Mouse (Mus musculus) regulatory T cell (primary cell): ENCODE data around the gene Mettl3.

Experiments
- in situ Hi-C: fragments of 300-600 bp; cut with MboI, MseI; formaldehyde crosslinking; loops from one replicate; pipeline ENCODE4 v1.15.1; 2025; ENCODE audit warnings: high pct_unique_total_duplicates

Gene Mettl3

DNA sequence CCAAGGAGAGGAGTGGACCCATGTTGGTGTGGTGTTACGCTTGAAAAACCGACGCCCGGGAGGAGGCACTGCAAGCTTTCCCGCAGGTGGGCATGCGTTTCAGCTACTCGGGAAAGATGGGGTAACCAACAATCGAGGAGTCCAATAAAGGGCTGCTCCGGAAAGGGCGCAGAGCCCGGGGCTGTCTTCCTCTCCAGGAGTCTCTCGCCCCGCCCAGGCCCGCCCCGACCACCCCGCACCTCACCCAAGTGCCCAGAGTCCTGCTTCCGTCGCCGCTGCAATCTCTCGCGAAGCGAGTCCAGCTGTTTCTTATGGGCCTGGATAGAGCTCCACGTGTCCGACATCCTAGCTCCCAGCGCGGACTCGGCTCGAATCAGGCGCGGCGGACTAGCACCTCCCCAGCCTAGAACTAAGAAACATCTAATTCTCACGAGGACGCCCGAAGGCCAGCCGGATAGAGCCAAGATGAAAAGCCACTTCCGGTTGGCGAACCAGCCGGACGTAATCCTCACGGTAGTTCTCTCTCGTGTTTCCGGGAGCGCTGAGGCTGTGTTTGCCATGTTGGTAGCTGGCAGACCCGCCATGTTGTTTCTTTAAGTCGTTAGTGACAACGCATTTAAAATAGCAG is at the start of gene Mettl3:
TSS of gene Mettl3 (minus strand) at position 485 of the 628 bp plus-strand sequence.
- in situ Hi-C loops, result loop anchor here (25.0 kb wide), 1 partner anchor 1908 kb away; no protein-coding TSS in a partner anchor

DNA sequence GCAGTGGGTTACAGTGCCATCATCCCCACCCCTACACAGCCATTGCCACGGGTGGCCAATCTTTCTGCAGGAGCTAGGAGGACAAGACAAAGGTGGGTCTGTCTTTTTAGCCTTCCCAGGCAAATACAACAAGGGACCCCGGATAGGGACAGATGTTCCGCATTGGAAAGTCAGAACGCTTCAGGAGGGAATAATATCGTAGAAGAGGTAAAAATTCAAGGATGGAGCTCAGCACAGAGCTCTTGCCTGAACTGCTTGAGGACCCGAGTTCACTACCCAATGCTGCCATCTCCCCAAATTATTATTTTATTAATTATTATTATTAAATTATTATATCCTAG is 34.6 kb upstream of the Mettl3 start:
- in situ Hi-C loops, result loop anchor here (5.0 kb wide), 1 partner anchor 42 kb away; no protein-coding TSS in a partner anchor

DNA sequence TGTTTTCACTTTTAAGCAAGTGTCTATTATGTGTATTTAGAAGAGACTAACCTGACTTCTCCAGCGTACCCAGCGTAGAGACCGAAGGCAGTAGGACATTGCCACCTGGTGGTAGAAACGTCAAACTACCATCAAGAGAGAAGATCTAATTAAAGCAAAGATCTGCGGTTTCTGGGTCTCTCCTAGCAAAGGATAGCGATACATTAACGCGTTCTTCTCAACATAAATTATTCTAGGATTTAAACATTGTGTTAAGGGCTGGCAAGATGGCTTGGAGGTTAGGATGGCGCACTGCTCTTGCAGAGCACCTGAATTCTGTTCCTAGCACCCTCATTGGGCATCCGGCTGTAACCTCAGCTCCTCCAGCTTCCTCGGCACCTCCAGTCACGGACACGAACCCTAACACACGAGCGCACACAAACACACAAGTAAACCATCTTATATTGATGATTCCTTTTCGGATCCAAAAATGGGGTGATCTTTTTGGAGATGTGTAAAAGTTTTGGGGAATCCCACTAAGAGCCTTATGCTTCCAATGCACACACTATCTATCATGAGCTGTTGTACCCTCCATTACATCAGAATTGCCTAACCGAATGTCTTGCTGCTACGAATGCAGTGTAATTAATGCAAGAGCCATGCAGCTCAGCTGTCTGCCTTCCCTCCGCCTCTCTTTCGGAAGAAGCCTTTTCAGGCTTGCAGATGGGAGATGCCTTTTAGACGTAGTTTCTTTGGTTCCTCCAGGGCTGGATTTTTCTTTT is 34.0 kb upstream of the Mettl3 start:
- in situ Hi-C loops, result loop anchor here (5.0 kb wide), 1 partner anchor 42 kb away; no protein-coding TSS in a partner anchor

GRCm38 (mm10) chr14:52332171-52332570 is 27.2 kb upstream of the Mettl3 start:
- in situ Hi-C loops, result no loop called here

GRCm38 (mm10) chr14:52331069-52331750 is 26.3 kb upstream of the Mettl3 start:
- in situ Hi-C loops, result no loop called here

GRCm38 (mm10) chr14:52327910-52328812 is 23.2 kb upstream of the Mettl3 start, which contains the start of gene Sall2:
Gene Sall2, minus strand, starts transcription at chr14:52328762.
- in situ Hi-C loops, result no loop called here

GRCm38 (mm10) chr14:52327375-52327901 is 22.5 kb upstream of the Mettl3 start:
- in situ Hi-C loops, result no loop called here

- in situ Hi-C loops, result no loop called here
Observed at GRCm38 (mm10) chr14:52325890-52326289, 21.0 kb upstream of the Mettl3 start.

DNA sequence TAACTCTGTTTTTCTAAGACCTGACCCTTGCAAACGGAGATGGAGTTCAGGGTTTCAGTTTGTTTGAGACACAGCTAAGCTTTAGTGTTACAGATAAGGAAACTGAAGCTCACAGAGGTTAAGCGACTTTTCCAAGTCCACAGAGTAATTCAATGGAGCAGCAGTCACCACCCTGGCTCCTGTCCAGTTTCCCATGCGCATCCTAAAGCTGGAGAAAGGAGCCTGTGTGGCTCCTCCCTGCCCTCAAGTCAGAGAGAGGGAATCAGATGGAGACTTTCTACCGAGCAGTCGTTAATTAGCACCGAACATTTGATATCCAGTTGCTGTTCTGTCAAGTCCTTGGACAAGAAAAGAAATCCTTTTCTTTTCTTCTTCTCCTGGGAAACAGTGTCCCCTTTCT is 14.4 kb upstream of the Mettl3 start:
- in situ Hi-C loops, result loop anchor here (25.0 kb wide), 1 partner anchor 1893 kb away; no protein-coding TSS in a partner anchor

DNA sequence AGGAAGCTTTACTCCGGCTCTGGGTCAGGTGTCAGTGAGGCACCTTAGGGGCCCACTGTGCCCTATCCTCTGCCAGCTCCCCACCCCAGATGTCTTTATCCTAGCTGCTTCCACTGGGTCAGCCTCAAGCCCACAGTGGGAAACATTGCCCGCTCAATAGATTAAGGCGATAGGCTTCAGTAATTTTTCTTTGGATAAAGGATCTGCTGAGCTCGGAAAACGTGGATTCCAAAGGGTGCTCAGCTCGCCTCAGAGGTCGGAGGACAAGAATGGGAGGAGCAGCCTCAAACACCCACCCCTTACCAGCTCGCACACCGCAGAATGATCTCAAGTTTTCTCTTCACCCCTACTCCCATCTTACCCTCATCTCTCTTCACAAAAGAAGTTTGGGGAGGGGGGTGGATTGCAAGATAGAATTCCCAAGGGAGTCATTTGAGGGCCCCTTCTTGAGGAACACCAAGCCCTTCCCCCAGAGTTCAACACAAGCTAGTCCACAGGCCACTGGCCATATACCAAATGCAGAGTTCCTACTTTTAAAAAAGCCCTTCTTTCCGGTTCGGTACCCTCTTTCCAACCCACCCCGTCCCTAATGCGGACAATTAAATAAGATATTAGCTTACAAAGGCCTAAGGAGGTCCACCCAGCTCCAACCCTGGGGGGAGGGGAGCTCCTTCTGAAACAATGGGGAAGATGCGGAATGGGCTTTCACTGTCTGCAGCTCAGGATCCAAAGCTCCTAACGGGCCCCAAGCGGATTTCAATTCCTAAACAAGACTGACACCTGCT is 11.7 kb upstream of the Mettl3 start:
- in situ Hi-C loops, result loop anchor here (25.0 kb wide), 1 partner anchor 1896 kb away; no protein-coding TSS in a partner anchor

- in situ Hi-C loops, result loop anchor here (25.0 kb wide), 1 partner anchor 1896 kb away; no protein-coding TSS in a partner anchor
Observed at GRCm38 (mm10) chr14:52315792-52316440, 11.0 kb upstream of the Mettl3 start.

- in situ Hi-C loops, result loop anchor here (25.0 kb wide), 1 partner anchor 1897 kb away; no protein-coding TSS in a partner anchor
Observed at GRCm38 (mm10) chr14:52315283-52315780, 10.4 kb upstream of the Mettl3 start.

DNA sequence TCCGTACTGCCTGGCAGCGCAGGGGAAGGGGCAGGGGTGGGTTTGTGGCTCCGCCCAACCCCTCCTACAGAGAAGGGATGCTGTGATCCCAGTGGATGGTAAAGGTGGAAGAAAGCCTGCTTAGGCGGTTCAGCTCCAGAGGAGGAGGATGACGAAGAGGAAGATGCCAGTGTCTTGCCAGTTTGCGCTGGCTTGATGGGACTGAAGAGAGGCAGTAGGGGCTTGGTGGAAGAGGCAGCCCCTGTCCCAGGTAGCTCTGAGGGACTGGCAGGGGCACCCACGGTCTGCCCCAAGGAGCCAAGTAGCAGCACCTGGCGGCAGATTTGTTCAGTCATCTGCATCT is 9.9 kb upstream of the Mettl3 start:
- in situ Hi-C loops, result loop anchor here (25.0 kb wide), 1 partner anchor 1898 kb away; no protein-coding TSS in a partner anchor

DNA sequence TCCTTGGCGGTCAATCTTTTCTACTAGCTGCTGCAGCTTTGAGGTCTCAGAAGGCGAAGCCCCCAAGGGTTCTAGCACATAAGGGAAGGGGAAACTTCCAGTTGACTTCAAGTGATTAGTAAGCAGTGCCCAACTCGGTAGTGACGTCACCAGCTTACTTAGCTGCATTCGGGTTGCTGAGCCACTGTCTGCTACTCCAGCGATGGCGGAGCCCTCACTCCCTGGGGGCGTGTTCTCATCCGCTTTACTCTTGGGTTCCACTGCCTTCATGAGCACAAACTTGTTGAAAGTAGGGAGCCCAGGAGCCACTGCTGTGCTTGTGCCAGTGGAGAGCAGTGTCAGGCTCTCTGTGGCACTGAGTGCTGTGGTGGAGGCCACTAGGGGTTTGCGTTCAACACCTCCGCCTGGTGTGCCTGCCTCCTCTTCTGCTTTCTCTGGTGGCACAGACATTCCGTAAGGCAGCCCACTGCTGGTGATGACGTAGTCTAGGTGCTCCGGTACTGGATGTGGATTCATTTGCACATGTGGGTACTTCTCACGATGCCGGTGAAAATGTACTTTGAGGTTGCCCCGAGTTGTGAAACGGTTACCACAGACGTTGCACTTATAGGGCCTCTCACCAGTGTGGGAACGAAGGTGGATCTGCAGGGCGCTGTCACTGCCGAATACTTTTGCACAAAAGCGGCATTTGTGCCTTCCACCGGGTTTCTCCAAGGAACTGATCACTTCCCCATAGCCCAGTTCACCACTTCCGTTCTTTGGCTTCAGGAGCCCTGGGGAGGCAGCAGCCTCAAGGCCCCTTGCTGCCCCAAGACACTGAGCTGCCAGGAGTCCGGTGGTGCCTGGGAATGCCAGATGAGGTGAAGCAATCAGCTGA is 9.2 kb upstream of the Mettl3 start:
- in situ Hi-C loops, result loop anchor here (25.0 kb wide), 1 partner anchor 1898 kb away; no protein-coding TSS in a partner anchor

- in situ Hi-C loops, result loop anchor here (25.0 kb wide), 1 partner anchor 1901 kb away; no protein-coding TSS in a partner anchor
Observed at GRCm38 (mm10) chr14:52310906-52311305, 6.0 kb upstream of the Mettl3 start.

DNA sequence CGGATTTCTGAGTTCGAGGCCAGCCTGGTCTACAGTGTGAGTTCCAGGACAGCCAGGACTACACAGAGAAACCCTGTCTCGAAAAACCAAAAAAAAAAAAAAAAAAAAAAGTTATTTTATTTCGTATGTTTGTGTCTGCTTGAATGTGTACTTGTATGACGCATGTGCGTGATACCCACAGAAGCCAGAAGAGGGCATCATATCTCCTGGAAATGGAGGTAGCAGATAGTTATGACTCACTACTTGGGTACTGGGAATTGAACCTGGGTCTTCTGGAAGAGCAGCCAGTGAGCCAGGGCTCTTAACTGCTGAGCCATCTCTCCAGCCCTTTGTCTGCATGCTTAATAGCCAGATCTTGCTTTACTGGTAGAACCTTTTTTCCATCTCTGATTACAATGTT is 5.4 kb upstream of the Mettl3 start:
- in situ Hi-C loops, result loop anchor here (25.0 kb wide), 1 partner anchor 1902 kb away; no protein-coding TSS in a partner anchor

DNA sequence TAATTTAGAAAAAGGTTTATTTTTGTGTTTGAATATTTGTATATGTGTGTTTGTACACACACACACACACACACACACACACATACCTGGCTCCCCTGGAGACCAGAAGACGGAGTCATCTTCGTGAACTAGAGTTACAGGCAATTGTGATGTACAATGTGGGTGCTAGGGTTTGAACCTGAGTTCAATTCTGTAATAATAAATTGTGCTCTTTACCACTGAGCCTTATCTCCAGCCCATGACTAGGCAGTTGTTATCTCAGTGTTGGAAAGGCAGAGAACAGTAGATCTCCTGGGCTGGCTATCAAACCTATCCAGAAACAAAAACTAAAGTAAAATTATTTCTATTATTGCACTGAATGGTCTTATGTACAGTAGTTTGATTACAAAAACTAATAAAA is 1.2 kb upstream of the Mettl3 start:
- in situ Hi-C loops, result loop anchor here (25.0 kb wide), 1 partner anchor 1906 kb away; no protein-coding TSS in a partner anchor

GRCm38 (mm10) chr14:52303517-52303916 is 1.4 kb downstream of the Mettl3 start:
- in situ Hi-C loops, result loop anchor here (25.0 kb wide), 1 partner anchor 1909 kb away; no protein-coding TSS in a partner anchor
